Mouse (Mus musculus): ENCODE data around the gene Gm26602. TPM values are rescaled to one million over a fixed set of nuclear protein-coding genes. Genes with fewer than 3 reads are reported as not detected.

The Gm26602 gene
- polyA plus RNA-seq, 1 experiment from 2014 or later: not detected

- H3K9ac ChIP-seq: no peak overlapping the region
- H3K27me3 ChIP-seq: no peaks in the 10 kb centered on the region
- peak overlapping the region; percentile 72 for H3K4me2 ChIP-seq
- no peak for ATAC-seq (ENCODE audit: insufficient read depth)
- peaks cover 36% of the 10 kb centered on the region for H3K4me1 ChIP-seq (replicated peaks)
- H3K9me3 ChIP-seq (replicated peaks): no peaks in the 10 kb centered on the region
- 89% methylated on average over 10 of the region's 10 CpGs for WGBS (ENCODE audit: insufficient replicate concordance)
- peaks cover 61% of the 10 kb centered on the region for H3K36me3 ChIP-seq (replicated peaks)
- H3K4me3 ChIP-seq (replicated peaks): peak overlapping the region; percentile 96
- peak overlapping the region; percentile 97; the same call in 1 of the 2 replicates for H3K27ac ChIP-seq (replicated peaks)
Measured at GRCm38 (mm10) chr10:79907415-79907814, 3.2 kb upstream of the Gm26602 start.

GRCm38 (mm10) chr10:79908167-79909091, 2.2 kb upstream of the Gm26602 start, which contains the start of gene Med16:
Med16 (minus strand) TSS chr10:79908923.
- Histone ChIP-seq H3K36me3 (replicated peaks) (peaks cover 61% of the 10 kb centered on the region), H3K9me3 (replicated peaks) (no peaks in the 10 kb centered on the region), H3K4me2 (peak within 1 kb of the TSS; percentile 72), H3K27me3 (no peaks in the 10 kb centered on the region), H3K4me1 (replicated peaks) (peaks cover 47% of the 10 kb centered on the region), H3K9ac (peak within 1 kb of the TSS; percentile 97), H3K4me3 (replicated peaks) (peak within 1 kb of the TSS; percentile 96), H3K27ac (replicated peaks) (peak within 1 kb of the TSS; percentile 97)
- ATAC-seq (ENCODE audit: insufficient read depth): peak; percentile 91
- WGBS (ENCODE audit: insufficient replicate concordance): 1% methylated on average over 52 of the region's 52 CpGs

DNA sequence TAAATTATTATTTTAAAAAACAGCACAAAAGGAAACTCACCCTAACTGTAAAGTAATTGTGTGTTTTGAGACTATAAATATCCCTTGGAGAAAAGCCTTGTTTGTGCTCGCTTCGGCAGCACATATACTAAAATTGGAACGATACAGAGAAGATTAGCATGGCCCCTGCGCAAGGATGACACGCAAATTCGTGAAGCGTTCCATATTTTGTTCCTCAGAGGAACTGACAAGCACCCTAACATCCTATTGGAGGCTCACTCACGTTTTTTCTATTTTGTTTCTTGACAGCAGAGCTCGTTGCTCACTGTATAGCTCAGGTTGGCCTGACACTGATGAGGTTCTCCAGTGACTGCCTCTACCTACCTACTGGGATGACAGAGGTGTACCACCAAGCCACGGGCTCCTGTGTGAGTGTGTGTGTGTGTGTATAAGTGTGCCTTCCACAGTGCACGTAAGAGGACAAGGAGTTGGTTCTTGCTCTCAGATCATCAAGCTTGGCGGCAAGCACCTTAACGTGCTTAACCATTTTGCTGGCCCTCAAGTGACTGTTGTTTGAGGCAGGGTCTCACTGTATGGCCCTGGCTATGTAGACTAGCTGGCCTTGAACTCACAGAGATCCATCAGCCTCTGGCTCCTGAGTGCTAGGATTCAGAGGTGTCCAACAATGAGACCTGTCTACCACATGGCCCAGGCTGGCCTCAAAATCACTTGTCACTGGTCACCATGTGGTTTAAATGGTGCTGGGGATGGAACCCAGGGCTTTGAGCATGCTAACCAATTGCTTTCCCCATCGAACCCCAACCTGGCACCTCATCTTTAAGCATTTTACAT, 1.3 kb upstream of the Gm26602 start:
- H3K27me3 ChIP-seq: no peaks in the 10 kb centered on the region
- H3K4me3 ChIP-seq (replicated peaks): peak overlapping the region; percentile 96
- peak overlapping the region; percentile 82 for H3K27ac ChIP-seq (replicated peaks)
- H3K36me3 ChIP-seq (replicated peaks): peaks cover 57% of the 10 kb centered on the region
- no peaks in the 10 kb centered on the region for H3K9me3 ChIP-seq (replicated peaks)
- ATAC-seq (ENCODE audit: insufficient read depth): peak; percentile 69
- 22% methylated on average over 14 of the region's 14 CpGs for WGBS (ENCODE audit: insufficient replicate concordance)
- H3K4me1 ChIP-seq (replicated peaks): peaks cover 55% of the 10 kb centered on the region
- H3K9ac ChIP-seq: peak overlapping the region; percentile 35; the same call in 1 of the 2 replicates
- peak overlapping the region; percentile 72 for H3K4me2 ChIP-seq

- 72% methylated on average over 20 of the region's 20 CpGs for WGBS (ENCODE audit: insufficient replicate concordance)
- ATAC-seq (ENCODE audit: insufficient read depth): no peak
- H3K9ac ChIP-seq: no peak overlapping the region
Measured at GRCm38 (mm10) chr10:79912412-79912811, 1.8 kb downstream of the Gm26602 start.

DNA sequence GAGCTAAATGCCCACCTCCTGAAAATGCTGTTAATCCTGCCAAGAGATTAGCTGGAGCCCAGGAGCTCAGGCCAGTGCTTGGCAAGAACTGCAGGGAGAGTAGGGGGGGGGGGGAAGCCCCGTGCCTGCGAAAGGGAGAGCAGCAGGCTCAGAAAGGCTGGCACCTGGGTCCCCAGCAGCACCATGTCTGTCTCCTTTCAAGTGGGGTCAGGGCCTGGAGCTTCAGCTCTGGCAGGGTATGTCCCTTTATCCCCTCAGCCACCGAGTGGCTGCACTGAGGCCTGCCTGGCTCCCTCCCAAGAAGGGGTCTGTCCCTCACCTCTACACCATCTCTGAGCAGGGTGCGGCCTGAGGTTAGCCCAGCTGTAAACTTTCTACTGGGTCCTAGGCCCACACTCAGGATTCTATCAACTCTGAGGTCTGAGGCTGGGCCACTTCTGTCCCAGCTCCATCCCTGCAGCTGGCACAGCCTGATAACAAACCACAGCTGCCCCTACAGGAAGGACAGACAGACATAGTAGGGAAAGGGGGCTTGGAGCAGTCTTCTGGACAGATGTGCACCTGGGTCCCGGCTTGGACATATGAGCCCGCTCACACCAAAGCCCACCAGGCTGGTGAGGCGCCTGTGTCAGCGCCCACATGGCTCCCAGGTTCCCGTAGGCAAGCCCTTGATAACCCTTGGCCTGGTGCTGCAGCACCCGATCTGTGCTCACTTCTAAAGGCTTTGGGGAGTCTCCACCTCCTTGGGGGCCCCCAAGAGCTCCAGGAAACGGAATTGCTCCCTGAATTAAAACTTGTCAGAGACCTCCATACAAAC, 3.7 kb downstream of the Gm26602 start:
- Histone ChIP-seq H3K4me3 (replicated peaks) (peak overlapping the region; percentile 77), H3K9ac (peak overlapping the region; percentile 88), H3K9me3 (replicated peaks) (no peaks in the 10 kb centered on the region), H3K36me3 (replicated peaks) (peaks cover 29% of the 10 kb centered on the region; the same call in 1 of the 2 replicates), H3K27me3 (peaks cover 24% of the 10 kb centered on the region), H3K4me1 (replicated peaks) (peaks cover 84% of the 10 kb centered on the region), H3K4me2 (peak overlapping the region; percentile 97), H3K27ac (replicated peaks) (peak overlapping the region; percentile 87)
- peak; percentile 73 for ATAC-seq (ENCODE audit: insufficient read depth)
- WGBS (ENCODE audit: insufficient replicate concordance): 21% methylated on average over 11 of the region's 11 CpGs

More at GRCm38 (mm10) chr10:79912412-79912811, 1.8 kb downstream of the Gm26602 start:
- peaks cover 78% of the 10 kb centered on the region for H3K4me1 ChIP-seq (replicated peaks)
- no peak overlapping the region for H3K27ac ChIP-seq (replicated peaks)
- no peak overlapping the region for H3K4me3 ChIP-seq (replicated peaks)
- H3K9me3 ChIP-seq (replicated peaks): no peaks in the 10 kb centered on the region
- H3K4me2 ChIP-seq: no peak overlapping the region
- peaks cover 29% of the 10 kb centered on the region; the same call in 1 of the 2 replicates for H3K36me3 ChIP-seq (replicated peaks)
- peaks cover 5% of the 10 kb centered on the region for H3K27me3 ChIP-seq

GRCm38 (mm10) chr10:79914948-79915596, 4.4 kb downstream of the Gm26602 start:
- peaks cover 29% of the 10 kb centered on the region; the same call in 1 of the 2 replicates for H3K36me3 ChIP-seq (replicated peaks)
- H3K27ac ChIP-seq (replicated peaks): peak overlapping the region; percentile 87
- 31% methylated on average over 7 of the region's 7 CpGs for WGBS (ENCODE audit: insufficient replicate concordance)
- H3K4me3 ChIP-seq (replicated peaks): peak overlapping the region; percentile 77
- 0 out of 2 replicates have a peak, but pooled peaks have one; percentile 0 for ATAC-seq (ENCODE audit: insufficient read depth)
- H3K27me3 ChIP-seq: peaks cover 32% of the 10 kb centered on the region
- H3K4me1 ChIP-seq (replicated peaks): peaks cover 84% of the 10 kb centered on the region
- peak overlapping the region; percentile 97 for H3K4me2 ChIP-seq
- H3K9me3 ChIP-seq (replicated peaks): no peaks in the 10 kb centered on the region
- H3K9ac ChIP-seq: peak overlapping the region; percentile 88

- H3K27me3 ChIP-seq: peaks cover 42% of the 10 kb centered on the region
- H3K4me1 ChIP-seq (replicated peaks): peaks cover 93% of the 10 kb centered on the region
- 8% methylated on average over 8 of the region's 8 CpGs for whole genome bisulfite sequencing (ENCODE audit: insufficient replicate concordance)
- peak overlapping the region; percentile 88 for H3K9ac ChIP-seq
- no peaks in the 10 kb centered on the region for H3K9me3 ChIP-seq (replicated peaks)
- H3K36me3 ChIP-seq (replicated peaks): peaks cover 21% of the 10 kb centered on the region; the same call in 1 of the 2 replicates
- H3K4me3 ChIP-seq (replicated peaks): peak overlapping the region; percentile 77
- no peak for ATAC-seq (ENCODE audit: insufficient read depth)
- peak overlapping the region; percentile 97 for H3K4me2 ChIP-seq
- H3K27ac ChIP-seq (replicated peaks): peak overlapping the region; percentile 87
Measured at GRCm38 (mm10) chr10:79916081-79916480, 5.4 kb downstream of the Gm26602 start.

DNA sequence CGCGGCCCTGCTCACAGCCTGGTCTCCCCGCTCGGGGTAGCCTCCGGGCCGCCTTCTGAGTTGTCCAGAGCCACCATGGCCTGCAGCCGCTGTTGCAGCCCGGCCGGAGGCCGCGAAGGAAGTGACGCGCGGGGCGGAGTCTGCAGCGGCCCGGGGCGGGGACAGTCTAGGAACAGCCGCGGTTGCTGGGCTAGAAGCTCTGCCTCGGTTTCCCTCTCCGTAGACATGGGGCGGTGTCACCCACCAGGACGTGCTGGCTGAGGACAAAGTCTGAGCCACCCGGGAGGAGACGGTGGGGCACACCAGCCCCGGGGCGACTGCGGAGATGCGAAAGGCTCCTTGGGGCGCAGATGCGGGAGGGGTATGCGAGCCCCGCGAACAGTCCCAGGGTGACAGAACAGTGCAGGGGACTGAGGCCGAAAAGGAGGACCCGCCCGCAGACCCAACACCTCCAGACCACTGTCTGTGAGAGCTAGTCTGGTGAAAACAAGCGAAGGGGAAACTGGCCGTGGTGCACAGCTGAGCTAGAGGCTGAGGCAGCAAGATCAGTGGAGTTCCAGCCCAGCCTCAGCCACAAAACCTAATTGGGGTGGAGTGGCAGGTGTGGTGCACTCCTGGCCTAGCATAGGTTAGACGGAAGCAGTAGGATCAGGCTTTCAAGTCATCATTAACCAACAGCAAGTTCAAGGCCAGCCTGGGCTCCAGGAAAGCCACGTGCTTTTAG, 6.3 kb downstream of the Gm26602 start, which contains the start of gene Kiss1r:
Gene Kiss1r (plus strand): TSS at position 164 of the 724 bp plus-strand sequence.
- ATAC-seq (ENCODE audit: insufficient read depth): peak; percentile 76
- peak within 1 kb of the TSS; percentile 97 for H3K4me2 ChIP-seq
- H3K4me1 ChIP-seq (replicated peaks): peaks cover 97% of the 10 kb centered on the region
- peaks cover 12% of the 10 kb centered on the region; the same call in 1 of the 2 replicates for H3K36me3 ChIP-seq (replicated peaks)
- peak within 1 kb of the TSS; percentile 87 for H3K27ac ChIP-seq (replicated peaks)
- peak within 1 kb of the TSS; percentile 77 for H3K4me3 ChIP-seq (replicated peaks)
- H3K9ac ChIP-seq: peak within 1 kb of the TSS; percentile 88
- H3K9me3 ChIP-seq (replicated peaks): no peaks in the 10 kb centered on the region
- WGBS (ENCODE audit: insufficient replicate concordance): 2% methylated on average over 42 of the region's 42 CpGs
- H3K27me3 ChIP-seq: peaks cover 51% of the 10 kb centered on the region

- H3K36me3 ChIP-seq (replicated peaks): 0 out of 2 replicates have a peak, but pooled peaks cover 6% of the 10 kb centered on the region
- no peak overlapping the region for H3K9ac ChIP-seq
- peak overlapping the region; percentile 97 for H3K4me2 ChIP-seq
- H3K4me3 ChIP-seq (replicated peaks): peak overlapping the region; percentile 77
- 55% methylated on average over 5 of the region's 5 CpGs for WGBS (ENCODE audit: insufficient replicate concordance)
- no peaks in the 10 kb centered on the region for H3K9me3 ChIP-seq (replicated peaks)
- ATAC-seq (ENCODE audit: insufficient read depth): no peak
- peak overlapping the region; percentile 87; the same call in 1 of the 2 replicates for H3K27ac ChIP-seq (replicated peaks)
- H3K27me3 ChIP-seq: peaks cover 57% of the 10 kb centered on the region
- peaks cover 92% of the 10 kb centered on the region for H3K4me1 ChIP-seq (replicated peaks)
Measured at GRCm38 (mm10) chr10:79917532-79918100, 7.0 kb downstream of the Gm26602 start.

Data from liver, embryonic 15.5 days (tissue).